Mouse (Mus musculus) midbrain, embryonic 12.5 days (tissue): ENCODE data around the gene Ranbp17. TPM values are rescaled to one million over a fixed set of nuclear protein-coding genes. Genes with fewer than 3 reads are reported as not detected.

Experiments used
- ATAC-seq: fragments of 200-750 bp; cut with Nextera tagmentation; 2 replicates; pipeline ENCODE4 v1.8.0; 2017; ENCODE audit warnings: low read depth, moderate TSS enrichment, moderate library complexity; ENCODE audit not compliant: low FRiP score
- H3K27ac ChIP-seq: fragments of 300-500 bp; sonication (generic); replicated peaks from 2 replicates; pipeline ENCODE4 v1.5.1; 2016; ENCODE audit warnings: mild to moderate bottlenecking
- H3K27me3 ChIP-seq: fragments of 300-500 bp; sonication (generic); 2 replicates; pipeline ENCODE4 v1.6.1; 2016; ENCODE audit warnings: mild to moderate bottlenecking
- H3K36me3 ChIP-seq: fragments of 300-500 bp; sonication (generic); 2 replicates; pipeline ENCODE4 v1.6.1; 2016
- H3K4me1 ChIP-seq: fragments of 300-500 bp; sonication (generic); 2 replicates; pipeline ENCODE4 v1.6.1; 2016
- H3K4me2 ChIP-seq: fragments of 300-500 bp; sonication (generic); replicated peaks from 2 replicates; pipeline ENCODE4 v1.6.1; 2016; ENCODE audit warnings: mild to moderate bottlenecking, moderate library complexity
- H3K4me3 ChIP-seq: fragments of 300-500 bp; sonication (generic); 2 replicates; pipeline ENCODE4 v1.5.1; 2016; ENCODE audit warnings: mild to moderate bottlenecking
- H3K9ac ChIP-seq: fragments of 300-500 bp; sonication (generic); replicated peaks from 2 replicates; pipeline ENCODE4 v1.6.1; 2016; ENCODE audit warnings: mild to moderate bottlenecking, moderate library complexity
- H3K9me3 ChIP-seq: fragments of 300-500 bp; sonication (generic); 2 replicates; pipeline ENCODE4 v1.6.1; 2016; ENCODE audit warnings: mild to moderate bottlenecking
- WGBS: fragments of 180-500 bp; shearing (Covaris S2); methylation state at CpG from one replicate; pipeline ENCODE4 v1.1.7; 2016; 5-methylcytosine and 5-hydroxymethylcytosine counted together
- polyA plus RNA-seq: library from polyadenylated mRNA; unstranded; fragments of >200 nt; fragmentation: Nextera tagmentation; extraction: Ambion mirVana; gene quantifications from 2 replicates; pipeline ENCODE4 v1.2.1, GENCODE M21; 2016

Gene Ranbp17
- polyA plus RNA-seq, 1 experiment from 2014 or later: 11.0 TPM

DNA sequence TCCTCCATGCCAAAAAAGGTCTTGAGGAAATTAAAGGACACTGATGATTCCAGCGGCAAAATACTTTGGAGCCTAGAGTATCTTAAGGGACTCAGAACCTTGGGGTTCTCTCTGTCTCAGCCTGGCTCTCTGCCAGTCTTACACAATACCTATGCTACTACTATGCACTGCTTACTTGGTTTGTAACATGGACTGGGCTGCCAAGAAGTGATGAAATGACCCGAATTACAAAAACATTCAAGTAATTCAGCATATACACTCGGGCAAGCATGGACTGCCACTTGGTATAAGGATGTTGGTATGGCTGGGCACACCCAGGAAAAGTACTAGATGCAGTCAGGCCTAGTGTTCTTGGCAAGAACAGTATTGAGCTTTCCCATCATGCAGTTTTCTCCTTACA lies 114.8 kb downstream of the Ranbp17 start:
- WGBS: 86% methylated on average over 3 of the region's 3 CpGs
- no peak for ATAC-seq
- Histone ChIP-seq H3K36me3 (no peaks in the 10 kb centered on the region), H3K27me3 (no peaks in the 10 kb centered on the region), H3K4me2 (no peak overlapping the region), H3K9me3 (no peaks in the 10 kb centered on the region), H3K27ac (no peak overlapping the region), H3K4me3 (no peak overlapping the region), H3K9ac (no peak overlapping the region), H3K4me1 (no peaks in the 10 kb centered on the region)

DNA sequence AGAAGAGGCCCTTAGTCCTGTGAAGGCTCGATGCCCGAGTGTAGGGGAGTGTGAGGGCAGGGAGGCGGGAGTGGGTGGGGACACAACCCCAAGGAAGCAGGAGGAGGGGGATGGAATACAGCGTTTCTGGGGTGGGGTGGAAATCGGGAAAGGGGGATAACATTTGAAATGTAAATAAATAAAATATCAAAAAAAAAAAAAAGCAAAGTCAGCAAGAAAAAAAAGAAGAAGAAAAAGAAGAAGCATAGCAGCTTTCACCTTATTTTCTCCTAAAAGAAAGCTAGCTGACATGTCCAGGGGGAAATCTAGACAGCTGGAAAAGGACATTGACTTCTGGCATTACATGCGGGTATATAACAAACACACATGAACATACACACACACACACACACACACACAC lies 117.3 kb downstream of the Ranbp17 start:
- no peak overlapping the region for H3K9ac ChIP-seq
- H3K4me1 ChIP-seq: no peaks in the 10 kb centered on the region
- H3K36me3 ChIP-seq: no peaks in the 10 kb centered on the region
- H3K4me3 ChIP-seq: no peak overlapping the region
- H3K27me3 ChIP-seq: no peaks in the 10 kb centered on the region
- H3K9me3 ChIP-seq: no peaks in the 10 kb centered on the region
- no peak for ATAC-seq
- WGBS: 94% methylated on average over 6 of the region's 6 CpGs
- H3K27ac ChIP-seq: no peak overlapping the region
- H3K4me2 ChIP-seq: no peak overlapping the region

DNA sequence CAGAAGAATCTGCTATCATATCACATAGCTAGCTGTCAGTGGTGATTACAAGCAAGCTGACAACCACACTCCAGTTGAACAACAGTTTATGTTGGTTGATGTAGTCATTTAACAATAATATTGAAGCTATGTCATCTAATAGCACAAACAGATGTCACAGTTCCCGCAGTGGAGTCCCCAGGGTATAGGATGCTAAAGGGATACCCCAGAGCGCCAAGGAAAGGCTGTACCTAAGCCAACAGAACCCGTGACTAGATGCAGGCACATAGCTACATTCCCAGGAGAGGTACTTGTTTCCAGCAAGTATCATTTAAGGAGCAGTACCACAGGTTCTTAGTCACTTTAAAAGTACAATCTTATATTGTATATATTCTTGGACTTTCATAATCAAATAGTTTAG lies 119.5 kb downstream of the Ranbp17 start:
- no peak for ATAC-seq
- Histone ChIP-seq H3K9ac (no peak overlapping the region), H3K4me2 (no peak overlapping the region), H3K27me3 (no peaks in the 10 kb centered on the region), H3K4me3 (no peak overlapping the region), H3K36me3 (no peaks in the 10 kb centered on the region), H3K27ac (no peak overlapping the region), H3K4me1 (no peaks in the 10 kb centered on the region), H3K9me3 (no peaks in the 10 kb centered on the region)
- WGBS: 77% methylated on average over 3 of the region's 3 CpGs

DNA sequence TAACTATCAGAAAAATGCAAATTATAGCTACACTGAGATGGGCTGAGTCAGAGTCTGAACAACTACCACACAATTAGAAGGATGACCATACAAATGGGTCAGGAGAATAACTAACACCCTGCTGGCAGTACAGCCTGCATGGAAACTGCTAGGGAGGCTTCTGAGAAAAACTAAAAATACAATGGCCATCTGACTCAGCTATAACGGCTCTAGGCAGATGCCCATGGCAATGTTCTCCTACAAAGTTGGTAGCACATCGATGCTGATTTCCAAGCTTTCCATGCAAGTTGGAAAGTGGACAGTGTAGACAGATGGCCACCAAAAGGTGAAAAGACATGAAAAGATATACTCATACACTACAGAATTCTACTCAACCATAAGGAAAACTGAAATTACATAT lies 124.9 kb downstream of the Ranbp17 start:
- WGBS: 95% methylated on average over 2 of the region's 2 CpGs
- Histone ChIP-seq H3K9me3 (no peaks in the 10 kb centered on the region), H3K27me3 (no peaks in the 10 kb centered on the region), H3K4me3 (no peak overlapping the region), H3K36me3 (no peaks in the 10 kb centered on the region), H3K27ac (no peak overlapping the region), H3K4me1 (no peaks in the 10 kb centered on the region), H3K4me2 (no peak overlapping the region), H3K9ac (no peak overlapping the region)
- no peak for ATAC-seq

DNA sequence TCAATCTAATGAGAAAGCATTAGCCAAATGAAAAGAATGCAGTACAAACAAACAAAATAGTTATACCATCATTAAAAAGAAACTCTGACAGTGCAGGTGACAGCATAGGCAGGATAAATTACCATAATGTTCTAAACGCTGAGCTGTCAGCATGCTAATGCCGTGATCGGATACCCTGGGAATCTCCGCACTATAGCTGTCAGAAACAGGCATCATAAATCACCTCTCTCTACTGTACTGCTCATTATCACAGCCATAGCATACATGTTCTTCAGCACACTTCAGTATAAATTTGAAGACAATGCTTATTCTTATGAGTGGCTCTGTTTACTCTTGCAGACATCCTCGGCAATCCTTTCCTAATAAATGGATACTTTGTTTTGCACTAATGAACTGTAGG lies 151.7 kb downstream of the Ranbp17 start:
- H3K9me3 ChIP-seq: no peaks in the 10 kb centered on the region
- ATAC-seq: no peak

DNA sequence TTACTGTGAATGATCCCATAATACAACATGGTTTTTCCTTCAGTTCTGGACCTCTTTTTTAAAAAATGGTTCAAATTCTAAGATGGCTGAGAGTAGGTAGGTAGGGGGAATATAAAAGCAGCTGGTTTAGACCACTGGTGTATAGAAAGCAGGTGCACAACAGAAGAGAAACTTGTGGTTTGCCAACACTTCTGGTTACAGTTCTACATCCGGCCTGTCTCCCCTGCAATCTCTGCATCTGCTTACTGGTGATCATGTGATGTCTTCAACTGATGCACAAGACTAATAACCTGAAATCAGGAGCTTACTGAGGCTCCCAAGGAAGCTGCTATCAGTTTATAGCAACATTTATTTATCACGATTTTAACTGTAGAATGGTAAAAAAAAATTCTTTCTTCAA lies 164.3 kb downstream of the Ranbp17 start:
- no peak overlapping the region for H3K27ac ChIP-seq
- H3K4me1 ChIP-seq: no peaks in the 10 kb centered on the region
- no peak for ATAC-seq
- no peaks in the 10 kb centered on the region for H3K27me3 ChIP-seq
- WGBS: 79% methylated on average over 2 of the region's 2 CpGs
- no peaks in the 10 kb centered on the region for H3K9me3 ChIP-seq
- H3K4me2 ChIP-seq: no peak overlapping the region
- H3K36me3 ChIP-seq: no peaks in the 10 kb centered on the region
- H3K9ac ChIP-seq: no peak overlapping the region
- H3K4me3 ChIP-seq: no peak overlapping the region

More for the DNA sequence above, 151.7 kb downstream of the Ranbp17 start:
- Histone ChIP-seq H3K36me3 (no peaks in the 10 kb centered on the region), H3K27ac (no peak overlapping the region), H3K27me3 (no peaks in the 10 kb centered on the region), H3K4me2 (no peak overlapping the region), H3K4me3 (no peak overlapping the region), H3K9ac (no peak overlapping the region), H3K4me1 (no peaks in the 10 kb centered on the region)
- 79% methylated on average over 5 of the region's 5 CpGs for WGBS

DNA sequence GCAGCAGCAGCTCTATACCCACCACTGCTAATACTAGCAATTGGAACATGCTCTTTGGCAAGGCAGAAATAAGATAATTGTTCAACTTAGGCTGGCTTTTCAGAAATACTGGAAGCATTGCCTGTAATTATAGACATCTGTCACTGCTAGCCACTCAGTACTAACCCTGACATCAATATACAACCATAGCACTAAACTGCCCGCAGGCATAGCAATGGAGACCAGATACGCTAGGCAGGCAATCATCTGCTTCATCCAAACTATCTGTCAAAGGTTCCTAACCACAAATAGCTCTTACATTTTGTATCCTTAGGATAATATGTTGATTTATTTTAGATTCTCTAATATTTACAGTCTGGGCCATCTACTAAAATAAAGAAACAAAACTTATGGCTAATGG lies 171.5 kb downstream of the Ranbp17 start:
- H3K9ac ChIP-seq: no peak overlapping the region
- ATAC-seq: no peak
- H3K4me1 ChIP-seq: no peaks in the 10 kb centered on the region; the same call in 1 of the 2 replicates
- no peaks in the 10 kb centered on the region for H3K36me3 ChIP-seq
- no peak overlapping the region for H3K4me2 ChIP-seq
- 86% methylated on average over 2 of the region's 2 CpGs for WGBS
- no peak overlapping the region for H3K4me3 ChIP-seq
- H3K9me3 ChIP-seq: no peaks in the 10 kb centered on the region
- H3K27me3 ChIP-seq: no peaks in the 10 kb centered on the region
- H3K27ac ChIP-seq: no peak overlapping the region

DNA sequence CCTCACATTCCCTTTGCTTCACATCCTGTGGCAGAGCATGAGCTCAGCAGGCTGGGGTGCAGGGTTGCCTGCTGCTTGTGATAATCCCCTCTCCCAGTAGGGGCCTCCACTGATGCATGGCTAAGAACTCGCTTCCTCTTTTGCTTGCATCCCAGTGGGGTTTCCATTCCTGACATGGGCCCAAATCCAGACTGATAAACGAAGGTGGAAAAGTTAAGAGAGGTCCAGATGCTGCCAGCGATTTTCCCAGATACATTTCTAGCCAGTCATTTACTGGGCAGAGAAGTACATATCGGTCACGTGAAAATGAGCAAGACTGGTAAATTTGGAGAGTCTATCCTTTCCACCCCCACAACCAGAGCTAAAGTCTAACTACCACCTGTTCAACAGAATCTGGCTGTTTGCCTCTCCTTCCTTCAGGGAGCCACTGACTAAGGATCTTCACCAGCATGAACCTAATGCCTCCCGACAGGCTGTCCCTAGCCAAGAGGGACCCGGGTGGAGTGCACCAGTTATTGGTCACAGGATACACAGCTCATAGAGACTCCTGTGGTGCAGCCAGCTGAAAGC lies 176.9 kb downstream of the Ranbp17 start:
- no peak overlapping the region for H3K9ac ChIP-seq
- H3K4me2 ChIP-seq: no peak overlapping the region; the same call in 1 of the 2 replicates
- ATAC-seq: peak; percentile 68
- 0 out of 2 replicates have a peak, but pooled peaks cover 6% of the 10 kb centered on the region for H3K27me3 ChIP-seq
- H3K4me1 ChIP-seq: peaks cover 6% of the 10 kb centered on the region; the same call in 1 of the 2 replicates
- H3K9me3 ChIP-seq: no peaks in the 10 kb centered on the region
- WGBS: 18% methylated on average over 7 of the region's 7 CpGs
- H3K4me3 ChIP-seq: no peak overlapping the region
- H3K36me3 ChIP-seq: no peaks in the 10 kb centered on the region
- no peak overlapping the region for H3K27ac ChIP-seq

DNA sequence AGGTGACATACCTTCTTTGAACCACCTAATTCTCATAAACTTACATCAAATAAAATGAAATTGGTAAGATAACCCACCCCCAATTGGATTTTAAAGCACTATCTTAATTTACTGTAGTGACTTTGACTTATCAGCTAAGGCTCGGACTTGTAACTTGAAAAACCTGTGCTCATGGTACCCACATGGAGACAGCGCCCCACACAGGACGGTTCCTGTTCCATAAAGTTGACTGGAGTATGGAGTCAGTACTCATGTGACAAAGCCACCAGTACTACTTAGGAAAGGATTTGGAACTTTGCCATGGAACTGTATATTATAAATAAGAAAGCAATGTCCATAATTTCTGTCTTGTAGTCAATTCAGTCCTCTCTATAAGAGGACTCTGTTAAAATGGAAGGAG lies 177.9 kb downstream of the Ranbp17 start:
- ATAC-seq: no peak
- H3K4me2 ChIP-seq: no peak overlapping the region
- no peak overlapping the region for H3K9ac ChIP-seq
- H3K27ac ChIP-seq: no peak overlapping the region
- H3K36me3 ChIP-seq: no peaks in the 10 kb centered on the region
- WGBS: 85% methylated on average over 3 of the region's 3 CpGs
- H3K9me3 ChIP-seq: no peaks in the 10 kb centered on the region
- H3K27me3 ChIP-seq: 0 out of 2 replicates have a peak, but pooled peaks cover 8% of the 10 kb centered on the region
- no peak overlapping the region for H3K4me3 ChIP-seq
- peaks cover 6% of the 10 kb centered on the region; the same call in 1 of the 2 replicates for H3K4me1 ChIP-seq

DNA sequence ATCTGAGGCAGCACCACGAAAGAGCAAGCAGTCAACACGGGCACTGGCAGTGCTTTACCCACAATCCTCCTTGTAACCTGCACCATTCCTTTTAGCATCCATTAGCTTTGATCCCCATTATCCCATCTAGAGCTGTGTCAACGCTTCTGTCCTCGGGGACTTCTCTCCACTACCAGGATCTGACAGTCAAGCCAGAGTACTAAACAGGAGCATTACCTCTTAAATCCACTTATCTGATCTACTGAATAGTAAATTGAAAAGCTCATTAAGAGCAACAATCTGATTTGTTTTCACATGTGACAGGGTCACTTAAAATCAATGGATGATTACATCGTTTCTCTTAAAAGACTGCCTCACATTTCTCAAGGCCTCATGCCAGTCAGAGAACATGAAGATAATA lies 181.4 kb downstream of the Ranbp17 start:
- H3K4me3 ChIP-seq: no peak overlapping the region
- no peak overlapping the region for H3K4me2 ChIP-seq
- 0 out of 2 replicates have a peak, but pooled peaks cover 10% of the 10 kb centered on the region for H3K27me3 ChIP-seq
- H3K36me3 ChIP-seq: no peaks in the 10 kb centered on the region
- 16% methylated on average over 5 of the region's 5 CpGs for WGBS
- peak; percentile 47; the same call in 1 of the 2 replicates for ATAC-seq
- H3K4me1 ChIP-seq: peaks cover 6% of the 10 kb centered on the region; the same call in 1 of the 2 replicates
- no peaks in the 10 kb centered on the region for H3K9me3 ChIP-seq
- H3K27ac ChIP-seq: no peak overlapping the region
- no peak overlapping the region for H3K9ac ChIP-seq

DNA sequence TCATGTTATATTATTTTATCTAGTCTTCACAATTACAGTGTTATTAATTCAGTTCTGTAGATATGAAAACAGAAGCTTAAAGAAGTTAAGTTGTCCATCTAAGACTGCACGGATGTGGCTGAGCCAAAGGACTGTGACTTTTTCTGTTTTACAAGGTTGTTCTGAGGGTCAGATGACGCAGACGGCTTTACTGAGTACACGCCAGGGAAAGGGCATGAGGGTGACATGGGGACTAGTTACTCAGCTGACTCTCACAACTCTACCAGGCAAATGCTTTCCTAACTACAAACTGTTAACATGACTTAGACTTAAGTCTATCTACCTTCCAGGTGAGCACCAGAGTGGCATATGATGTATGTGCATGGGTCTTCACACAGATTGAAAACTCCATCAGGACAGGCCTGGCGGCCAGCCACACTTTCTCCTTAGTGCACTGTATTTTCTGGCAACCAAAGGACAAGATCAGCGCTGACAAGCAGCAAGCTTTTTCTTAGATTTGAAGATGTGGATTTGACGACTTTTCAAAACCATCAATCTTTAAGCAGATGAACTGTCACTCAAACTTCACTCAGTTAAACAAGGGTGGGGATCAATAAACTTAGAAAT lies 194.4 kb downstream of the Ranbp17 start:
- Histone ChIP-seq H3K9ac (no peak overlapping the region), H3K4me3 (no peak overlapping the region), H3K9me3 (no peaks in the 10 kb centered on the region), H3K27ac (no peak overlapping the region), H3K27me3 (no peaks in the 10 kb centered on the region), H3K4me2 (no peak overlapping the region), H3K36me3 (no peaks in the 10 kb centered on the region), H3K4me1 (no peaks in the 10 kb centered on the region)
- 90% methylated on average over 7 of the region's 7 CpGs for WGBS
- ATAC-seq: no peak

DNA sequence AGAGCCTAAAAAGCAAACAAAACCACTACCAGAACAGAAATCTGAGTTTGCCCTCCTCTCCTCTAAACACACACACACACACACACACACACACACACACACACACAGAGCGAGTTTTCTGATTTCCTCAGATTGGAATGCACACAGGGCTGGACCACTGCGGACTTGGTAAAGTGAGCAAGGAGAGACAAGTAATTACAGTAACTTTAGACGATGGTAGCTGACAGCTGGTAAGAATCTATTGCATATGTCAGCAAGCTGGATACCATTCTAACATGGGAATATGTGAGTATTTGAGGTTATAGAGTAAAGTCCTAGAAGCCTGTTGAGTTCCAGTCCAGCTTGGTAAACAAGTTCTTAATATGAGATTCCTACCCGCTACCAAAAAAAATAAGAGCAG lies 204.0 kb downstream of the Ranbp17 start:
- no peak overlapping the region for H3K9ac ChIP-seq
- no peaks in the 10 kb centered on the region for H3K4me1 ChIP-seq
- H3K9me3 ChIP-seq: no peaks in the 10 kb centered on the region
- no peaks in the 10 kb centered on the region for H3K36me3 ChIP-seq
- 74% methylated on average over 4 of the region's 4 CpGs for WGBS
- no peak overlapping the region for H3K4me2 ChIP-seq
- H3K27me3 ChIP-seq: no peaks in the 10 kb centered on the region
- no peak for ATAC-seq
- H3K27ac ChIP-seq: no peak overlapping the region
- H3K4me3 ChIP-seq: no peak overlapping the region

DNA sequence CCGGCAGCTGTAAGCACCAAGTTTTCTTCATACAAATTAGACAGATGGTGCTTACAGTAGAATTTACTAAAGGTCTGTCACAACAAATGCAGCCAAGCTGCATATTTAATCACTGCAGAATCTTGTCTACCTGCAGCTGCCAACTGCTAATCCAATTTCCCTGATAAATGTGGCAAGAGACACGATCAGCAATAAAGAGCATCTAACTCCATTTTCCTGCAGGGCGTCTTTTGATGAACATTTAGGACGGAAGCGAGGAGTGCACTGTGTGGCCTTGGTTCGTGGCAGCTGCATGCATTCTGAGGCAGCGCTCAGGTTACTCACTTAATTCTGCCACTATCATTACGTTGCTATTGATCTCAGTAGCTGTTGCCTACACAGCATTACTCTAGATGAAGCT lies 212.7 kb downstream of the Ranbp17 start:
- no peaks in the 10 kb centered on the region for H3K27me3 ChIP-seq
- H3K4me2 ChIP-seq: no peak overlapping the region
- H3K4me1 ChIP-seq: peaks cover 12% of the 10 kb centered on the region; the same call in 1 of the 2 replicates
- no peak overlapping the region for H3K9ac ChIP-seq
- no peak overlapping the region for H3K4me3 ChIP-seq
- ATAC-seq: no peak
- H3K9me3 ChIP-seq: no peaks in the 10 kb centered on the region
- H3K27ac ChIP-seq: no peak overlapping the region
- H3K36me3 ChIP-seq: no peaks in the 10 kb centered on the region
- 54% methylated on average over 8 of the region's 8 CpGs for WGBS
